Comparison of ENCODE assay signal across 17 mouse cellular contexts in the genomic region with DNA sequence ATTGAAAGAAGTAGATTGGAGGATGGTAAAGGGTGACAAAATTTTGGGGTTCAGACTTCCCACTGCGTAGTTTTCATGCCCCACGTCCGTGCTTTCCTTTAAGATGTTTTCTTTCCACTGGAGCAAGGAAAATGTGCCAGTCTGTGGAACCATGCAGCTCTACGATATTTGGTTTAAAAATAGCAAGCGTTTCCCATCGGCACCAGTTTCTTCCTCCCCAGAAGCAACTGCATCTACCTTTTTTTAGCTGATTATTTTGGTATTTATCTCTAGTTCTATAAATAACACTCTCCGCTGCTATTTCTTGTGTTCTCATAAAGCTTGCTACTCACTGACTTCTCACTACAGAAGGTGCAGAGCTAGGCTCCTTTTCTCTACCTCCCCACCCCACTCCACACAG.
DNase-seq lines count a peak whose midpoint lies in the region; ATAC-seq lines count a peak whose summit lies in the region.
"Had no signal": no experiment of that assay in that cellular context is flagged by ENCODE, and none has a peak within 500 bp of the region (broad histone marks: within the 10 kb centered on the region; RNA-seq: fewer than 3 reads in every experiment).

No protein-coding gene starts in this region.

- DNase-seq in heart, postnatal 14 days = no peak
- DNase-seq in heart, postnatal 25 days (ENCODE audit: low spot score) = no peak
- peak; percentile 53 for DNase-seq in brain, adult 2 months (ENCODE audit: low read depth, low spot score)
- peak; percentile 36 for DNase-seq in telencephalon, adult 2 months (ENCODE audit: low read depth, low spot score)
- DNase-seq: adrenal gland, adult 2 months; adrenal gland, postnatal 25 days; cerebellum, adult 2 months; cerebellum, postnatal 10 days; gastrocnemius, postnatal 14 days; heart, postnatal 10 days; kidney, adult 2 months had no signal

- H3K27ac ChIP-seq in heart, embryonic 12.5 days (ENCODE audit: poor library complexity, severe bottlenecking) = no peak overlapping the region
- H3K27ac ChIP-seq in heart, embryonic 16.5 days (ENCODE audit: low read length) = peak overlapping the region; percentile 20
- H3K27ac ChIP-seq: embryonic facial prominence, embryonic 10.5 days; hindbrain, embryonic 15.5 days had no signal

- no peak overlapping the region for H3K9ac ChIP-seq in heart, embryonic 12.5 days
- H3K9ac ChIP-seq in heart, embryonic 16.5 days (ENCODE audit: low read length) = no peak overlapping the region
- H3K9ac ChIP-seq: hindbrain, embryonic 15.5 days had no signal

- no peaks in the 10 kb centered on the region for H3K9me3 ChIP-seq in heart, embryonic 12.5 days (replicated peaks)
- no peaks in the 10 kb centered on the region for H3K9me3 ChIP-seq in heart, embryonic 16.5 days (replicated peaks; ENCODE audit: control insufficient read depth, low read length)
- H3K9me3 ChIP-seq: embryonic facial prominence, embryonic 10.5 days; hindbrain, embryonic 15.5 days had no signal

- no peak for ATAC-seq in heart, embryonic 12.5 days (ENCODE audit: insufficient number of reproducible peaks, low FRiP score)
- no peak for ATAC-seq in heart, embryonic 16.5 days (replicated peaks; ENCODE audit: extremely low read depth, insufficient read depth, low FRiP score)
- ATAC-seq: forebrain, embryonic 14.5 days; intestine, embryonic 16.5 days had no signal

- peaks cover 11% of the 10 kb centered on the region; the same call in 1 of the 2 replicates for H3K4me1 ChIP-seq in heart, embryonic 12.5 days (replicated peaks)
- H3K4me1 ChIP-seq in heart, embryonic 16.5 days (ENCODE audit: control insufficient read depth, insufficient read depth, low read length) = peaks cover 7% of the 10 kb centered on the region; the same call in 1 of the 2 replicates
- H3K4me1 ChIP-seq: embryonic facial prominence, embryonic 10.5 days had no signal

- H3K36me3 ChIP-seq in heart, embryonic 12.5 days = no peaks in the 10 kb centered on the region
- H3K36me3 ChIP-seq in heart, embryonic 16.5 days (ENCODE audit: control insufficient read depth, insufficient read depth) = no peaks in the 10 kb centered on the region
- H3K36me3 ChIP-seq: embryonic facial prominence, embryonic 10.5 days; hindbrain, embryonic 15.5 days had no signal

- H3K27me3 ChIP-seq in heart, embryonic 12.5 days (replicated peaks) = no peaks in the 10 kb centered on the region
- H3K27me3 ChIP-seq in heart, embryonic 16.5 days (ENCODE audit: control insufficient read depth, insufficient read depth, low read length) = no peaks in the 10 kb centered on the region
- H3K27me3 ChIP-seq: hindbrain, embryonic 15.5 days had no signal

- no peak overlapping the region for H3K4me3 ChIP-seq in heart, embryonic 12.5 days
- no peak overlapping the region for H3K4me3 ChIP-seq in heart, embryonic 16.5 days (ENCODE audit: low read length)
- H3K4me3 ChIP-seq: embryonic facial prominence, embryonic 10.5 days; hindbrain, embryonic 15.5 days had no signal

- peak overlapping the region; percentile 4; the same call in 1 of the 2 replicates for H3K4me2 ChIP-seq in heart, embryonic 12.5 days
- H3K4me2 ChIP-seq in heart, embryonic 16.5 days (ENCODE audit: low read depth, low read length) = peak overlapping the region; percentile 36
- H3K4me2 ChIP-seq: hindbrain, embryonic 15.5 days had no signal

- intact Hi-C loops in heart, postnatal 14 days (cut with DNase I) = no loop called here
- intact Hi-C loops in heart, postnatal 25 days (cut with DNase I) = no loop called here

- WGBS in heart, embryonic 12.5 days = 49% methylated on average over 7 of the region's 7 CpGs
- WGBS in heart, embryonic 16.5 days = 50% methylated on average over 7 of the region's 7 CpGs

Comparison
In these comparisons a context has a peak if more than half of its experiments do, and no peak if none do; other contexts are left out.
1. DNase-seq: peak in brain, adult 2 months (single experiment) and telencephalon, adult 2 months (single experiment); none in heart, postnatal 14 days (0 of 2) and heart, postnatal 25 days (single experiment).